Mouse (Mus musculus) brain, embryonic 14.5 days (tissue): Measurements from ENCODE around the gene Hic2.

Experiments
- CTCF ChIP-seq: fragments of 200-500 bp; IDR thresholded peaks from 2 replicates; pipeline ENCODE4 v1.5.1; 2012; ENCODE audit warnings: inconsistent platforms, mild to moderate bottlenecking, moderate library complexity, borderline replicate concordance; ENCODE audit not compliant: insufficient read depth, insufficient read length; ENCODE audit errors: extremely low read depth
- POLR2A ChIP-seq: fragments of 200-500 bp; IDR thresholded peaks from 2 replicates; pipeline ENCODE4 v1.6.1; 2012; ENCODE audit warnings: mild to moderate bottlenecking, inconsistent platforms, borderline replicate concordance; ENCODE audit not compliant: poor library complexity, insufficient read depth, insufficient read length, severe bottlenecking; ENCODE audit errors: extremely low read depth

DNA sequence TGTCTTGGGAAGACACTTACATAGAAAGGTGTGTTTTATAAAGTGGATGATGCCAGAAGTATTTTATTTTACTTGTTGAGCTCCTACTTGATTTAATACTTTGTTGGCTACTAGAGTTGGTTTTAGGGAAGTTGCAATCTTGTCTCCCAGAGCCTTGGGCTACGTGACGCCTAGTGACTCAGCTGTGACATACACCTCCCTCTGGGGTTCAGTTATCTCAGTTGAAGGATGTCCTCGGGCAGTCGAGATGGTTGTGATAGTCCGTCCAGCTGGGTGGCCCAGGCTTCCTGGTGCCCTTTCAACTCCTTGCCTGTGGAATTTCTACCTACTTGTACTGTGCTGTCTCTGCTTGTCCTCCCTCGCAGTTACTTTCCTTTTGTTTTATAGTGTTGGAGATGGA is 15.8 kb downstream of the Hic2 start:
- TF ChIP-seq POLR2A (no peak), CTCF (no peak)
